Mouse (Mus musculus) layer of hippocampus, postnatal 25 days (tissue): ENCODE results near the gene Dnajc15. TPM values are rescaled to one million over a fixed set of nuclear protein-coding genes. Genes with fewer than 3 reads are reported as not detected.

ENCODE experiments used
- DNase-seq, 2 experiments: peaks; one replicate each; pipeline ENCODE4 v3.0.0; 2022; ENCODE audit warnings: mixed read lengths in 2 of 2, low spot score in 1 of 2; ENCODE audit errors: extremely low spot score in 1 of 2
- total RNA-seq, 2 experiments: library from RNA; stranded (reverse); gene quantifications; 2 replicates each; pipeline ENCODE4 v1.2.3; 2021

Gene Dnajc15
- total RNA-seq, 2 experiments from 2014 or later: 59.7 to 68.5 TPM

GRCm38 (mm10) chr14:77860841-77861560 lies 13.9 kb downstream of the Dnajc15 start:
- no peak for DNase-seq

GRCm38 (mm10) chr14:77859894-77860293 lies 15.0 kb downstream of the Dnajc15 start:
- no peak for DNase-seq

GRCm38 (mm10) chr14:77853951-77854350 lies 21.0 kb downstream of the Dnajc15 start:
- no peak for DNase-seq

GRCm38 (mm10) chr14:77849852-77850251 lies 25.1 kb downstream of the Dnajc15 start:
- DNase-seq: no peak

- no peak for DNase-seq
Measured at GRCm38 (mm10) chr14:77848349-77848748, 26.6 kb downstream of the Dnajc15 start.

GRCm38 (mm10) chr14:77846206-77846605 lies 28.7 kb downstream of the Dnajc15 start:
- DNase-seq: no peak

- DNase-seq: no peak
Measured at GRCm38 (mm10) chr14:77845479-77845878, 29.4 kb downstream of the Dnajc15 start.

GRCm38 (mm10) chr14:77840574-77840973 lies 34.4 kb downstream of the Dnajc15 start:
- no peak for DNase-seq

GRCm38 (mm10) chr14:77840078-77840477 lies 34.8 kb downstream of the Dnajc15 start:
- DNase-seq: no peak

- DNase-seq: no peak
Measured at GRCm38 (mm10) chr14:77836794-77837193, 38.1 kb downstream of the Dnajc15 start.

GRCm38 (mm10) chr14:77832359-77832758 lies 42.6 kb downstream of the Dnajc15 start:
- DNase-seq: no peak

GRCm38 (mm10) chr14:77831936-77832335 lies 43.0 kb downstream of the Dnajc15 start:
- no peak for DNase-seq

GRCm38 (mm10) chr14:77829673-77830072 lies 45.3 kb downstream of the Dnajc15 start:
- no peak for DNase-seq

- no peak for DNase-seq
Measured at GRCm38 (mm10) chr14:77825891-77826290, 49.0 kb downstream of the Dnajc15 start.

GRCm38 (mm10) chr14:77825121-77825520 lies 49.8 kb downstream of the Dnajc15 start:
- DNase-seq: no peak

GRCm38 (mm10) chr14:77819841-77820240 lies 55.1 kb downstream of the Dnajc15 start:
- DNase-seq: no peak

- no peak for DNase-seq
Measured at GRCm38 (mm10) chr14:77817561-77817960, 57.4 kb downstream of the Dnajc15 start.

GRCm38 (mm10) chr14:77814935-77815334 lies 60.0 kb downstream of the Dnajc15 start:
- DNase-seq: no peak

- no peak for DNase-seq
Measured at GRCm38 (mm10) chr14:77812890-77813289, 62.0 kb downstream of the Dnajc15 start.

- no peak for DNase-seq
Measured at GRCm38 (mm10) chr14:77811466-77811865, 63.5 kb downstream of the Dnajc15 start.

GRCm38 (mm10) chr14:77807836-77808235 lies 67.1 kb downstream of the Dnajc15 start:
- no peak for DNase-seq

- no peak for DNase-seq
Measured at GRCm38 (mm10) chr14:77806345-77806744, 68.6 kb downstream of the Dnajc15 start.

- no peak for DNase-seq
Measured at GRCm38 (mm10) chr14:77802268-77802630, 72.7 kb downstream of the Dnajc15 start.
